ENCODE assay signal across 14 mouse cellular contexts in the genomic region with DNA sequence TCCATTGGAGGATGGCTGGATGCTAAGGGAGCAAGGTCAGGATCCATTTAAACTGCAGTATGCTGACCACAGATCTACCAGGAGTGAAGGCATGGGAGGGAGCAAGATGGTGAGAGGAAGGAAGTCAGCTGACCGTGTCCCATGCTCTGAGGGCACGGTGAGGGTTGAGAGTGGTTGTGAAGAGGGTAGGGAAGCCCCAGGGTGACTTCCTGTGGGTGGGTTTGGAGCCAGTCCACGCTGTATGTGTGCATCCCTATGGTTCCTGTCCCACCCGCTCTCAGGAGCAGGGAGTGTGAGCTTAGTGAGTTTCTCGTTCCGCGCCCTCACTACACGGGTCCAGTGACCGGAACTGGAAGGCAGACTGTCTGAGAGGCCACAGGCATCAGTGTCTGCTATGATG. TPM values are rescaled to one million over a fixed set of nuclear protein-coding genes. Genes with fewer than 3 reads are reported as not detected.
A peak's percentile ranks its signal among the peaks of the same experiment; 100 is the strongest.
DNase-seq lines count a peak whose midpoint lies in the region; ATAC-seq lines count a peak whose summit lies in the region.
"Had no signal": no experiment of that assay in that cellular context is flagged by ENCODE, and none has a peak within 500 bp of the region (broad histone marks: within the 10 kb centered on the region; RNA-seq: fewer than 3 reads in every experiment).

No protein-coding gene starts in this region.

- H3K27ac ChIP-seq in liver, embryonic 11.5 days (ENCODE audit: low read depth, low read length) = no peak overlapping the region
- H3K27ac ChIP-seq: hindbrain, embryonic 13.5 days; limb, embryonic 12.5 days had no signal

- no peak overlapping the region for H3K4me2 ChIP-seq in liver, embryonic 11.5 days
- H3K4me2 ChIP-seq: heart, embryonic 12.5 days; hindbrain, embryonic 13.5 days; limb, embryonic 12.5 days had no signal

- peaks cover 21% of the 10 kb centered on the region for H3K4me1 ChIP-seq in liver, embryonic 11.5 days (replicated peaks; ENCODE audit: control insufficient read depth, insufficient read depth, low read length)
- H3K4me1 ChIP-seq in megakaryocyte, embryonic 14.5 days = peaks cover 88% of the 10 kb centered on the region

- H3K9me3 ChIP-seq in liver, embryonic 11.5 days (ENCODE audit: control insufficient read depth, low read length) = no peaks in the 10 kb centered on the region
- H3K9me3 ChIP-seq in megakaryocyte, embryonic 14.5 days = no peaks in the 10 kb centered on the region
- H3K9me3 ChIP-seq: heart, embryonic 12.5 days; hindbrain, embryonic 13.5 days; limb, embryonic 12.5 days had no signal

- H3K36me3 ChIP-seq in liver, embryonic 11.5 days (ENCODE audit: control insufficient read depth, insufficient read depth, low read length) = no peaks in the 10 kb centered on the region; the same call in 1 of the 2 replicates
- H3K36me3 ChIP-seq in megakaryocyte, embryonic 14.5 days (replicated peaks; ENCODE audit: low read length) = peaks cover 17% of the 10 kb centered on the region

- 0 out of 2 replicates have a peak, but pooled peaks cover 2% of the 10 kb centered on the region for H3K27me3 ChIP-seq in liver, embryonic 11.5 days (replicated peaks; ENCODE audit: control insufficient read depth, insufficient read depth, low read length)
- H3K27me3 ChIP-seq in megakaryocyte, embryonic 14.5 days (replicated peaks) = peaks cover 21% of the 10 kb centered on the region
- H3K27me3 ChIP-seq: heart, embryonic 12.5 days; hindbrain, embryonic 13.5 days; limb, embryonic 12.5 days had no signal

- DNase-seq in heart, adult 11 months = peak; percentile 97
- DNase-seq in heart, postnatal 4 days = no peak
- DNase-seq in liver = peak; percentile 19
- DNase-seq in liver, embryonic 11.5 days (ENCODE audit: low spot score) = no peak
- DNase-seq in brain, adult 2 months (ENCODE audit: low read depth, low spot score) = peak; percentile 35
- no peak for DNase-seq in embryo, embryonic 10.5 days (ENCODE audit: low spot score)
- no peak for DNase-seq in ovary, adult 18-20 months (ENCODE audit: low spot score)
- DNase-seq: cerebellum, postnatal 10 days; layer of hippocampus, postnatal 36 days; thymus, adult 18-20 months had no signal

- 50% methylated on average over 9 of the region's 9 CpGs for WGBS in liver, embryonic 11.5 days

- no peak overlapping the region for H3K9ac ChIP-seq in liver, embryonic 11.5 days (ENCODE audit: low read depth, low read length)
- H3K9ac ChIP-seq: heart, embryonic 12.5 days; hindbrain, embryonic 13.5 days; limb, embryonic 12.5 days had no signal

- no peak for ATAC-seq in liver, embryonic 11.5 days (replicated peaks; ENCODE audit: low FRiP score)

- no peak overlapping the region for H3K4me3 ChIP-seq in liver, embryonic 11.5 days (ENCODE audit: low read depth, low read length)
- peak overlapping the region; percentile 82 for H3K4me3 ChIP-seq in megakaryocyte, embryonic 14.5 days (replicated peaks)
- H3K4me3 ChIP-seq: heart, embryonic 12.5 days; hindbrain, embryonic 13.5 days; limb, embryonic 12.5 days had no signal

RNA-seq across cellular contexts. Expression of a gene that starts 5.3 kb away (rescaled TPM):
- total RNA-seq in heart, postnatal 4 days (2021) = 10 to 100 TPM; 16.9 to 23.8 TPM
- polyA plus RNA-seq in liver, embryonic 11.5 days (2014; fragmentation: Nextera tagmentation; extraction: Ambion mirVana) = 23.3 and 24.2 TPM in 2 replicates
- 6.3 and 26.3 TPM in 2 replicates for polyA plus RNA-seq in megakaryocyte, embryonic 14.5 days (2012; ENCODE audit: insufficient read depth, low replicate concordance)

RNA-seq across cellular contexts. Expression of a gene that starts 47.5 kb away (rescaled TPM):
- total RNA-seq in heart, postnatal 4 days (2021) = 10 to 100 TPM; 15.1 to 15.7 TPM
- 21.4 and 25.3 TPM in 2 replicates for polyA plus RNA-seq in liver, embryonic 11.5 days (2014; fragmentation: Nextera tagmentation; extraction: Ambion mirVana)
- polyA plus RNA-seq in megakaryocyte, embryonic 14.5 days (2012; ENCODE audit: insufficient read depth, low replicate concordance) = 3.1 and 5.2 TPM in 2 replicates

Comparison
In these comparisons a context has a peak if more than half of its experiments do, and no peak if none do; other contexts are left out.
1. DNase-seq: peak in heart, adult 11 months (single experiment), liver (single experiment) and brain, adult 2 months (single experiment); none in heart, postnatal 4 days (single experiment), liver, embryonic 11.5 days (single experiment), embryo, embryonic 10.5 days (single experiment) and ovary, adult 18-20 months (single experiment).